Mouse (Mus musculus) G1E-ER4 (cell line): Measurements from ENCODE around the gene Gpr3. TPM values are rescaled to one million over a fixed set of nuclear protein-coding genes. Genes with fewer than 3 reads are reported as not detected.
A peak's percentile ranks its signal among the peaks of the same experiment; 100 is the strongest.

ENCODE experiments used
- GATA1 ChIP-seq: IDR thresholded peaks from one replicate; pipeline ENCODE4 v1.8.0; 2012; ENCODE audit warnings: low read length, inconsistent platforms
- polyA plus RNA-seq: library from polyadenylated mRNA; stranded (reverse); fragments of >175 nt; gene quantifications from 2 replicates; pipeline ENCODE4 v1.2.3, GENCODE M21; 2012

The Gpr3 gene
- polyA plus RNA-seq, 1 experiment = 0.03 TPM

DNA sequence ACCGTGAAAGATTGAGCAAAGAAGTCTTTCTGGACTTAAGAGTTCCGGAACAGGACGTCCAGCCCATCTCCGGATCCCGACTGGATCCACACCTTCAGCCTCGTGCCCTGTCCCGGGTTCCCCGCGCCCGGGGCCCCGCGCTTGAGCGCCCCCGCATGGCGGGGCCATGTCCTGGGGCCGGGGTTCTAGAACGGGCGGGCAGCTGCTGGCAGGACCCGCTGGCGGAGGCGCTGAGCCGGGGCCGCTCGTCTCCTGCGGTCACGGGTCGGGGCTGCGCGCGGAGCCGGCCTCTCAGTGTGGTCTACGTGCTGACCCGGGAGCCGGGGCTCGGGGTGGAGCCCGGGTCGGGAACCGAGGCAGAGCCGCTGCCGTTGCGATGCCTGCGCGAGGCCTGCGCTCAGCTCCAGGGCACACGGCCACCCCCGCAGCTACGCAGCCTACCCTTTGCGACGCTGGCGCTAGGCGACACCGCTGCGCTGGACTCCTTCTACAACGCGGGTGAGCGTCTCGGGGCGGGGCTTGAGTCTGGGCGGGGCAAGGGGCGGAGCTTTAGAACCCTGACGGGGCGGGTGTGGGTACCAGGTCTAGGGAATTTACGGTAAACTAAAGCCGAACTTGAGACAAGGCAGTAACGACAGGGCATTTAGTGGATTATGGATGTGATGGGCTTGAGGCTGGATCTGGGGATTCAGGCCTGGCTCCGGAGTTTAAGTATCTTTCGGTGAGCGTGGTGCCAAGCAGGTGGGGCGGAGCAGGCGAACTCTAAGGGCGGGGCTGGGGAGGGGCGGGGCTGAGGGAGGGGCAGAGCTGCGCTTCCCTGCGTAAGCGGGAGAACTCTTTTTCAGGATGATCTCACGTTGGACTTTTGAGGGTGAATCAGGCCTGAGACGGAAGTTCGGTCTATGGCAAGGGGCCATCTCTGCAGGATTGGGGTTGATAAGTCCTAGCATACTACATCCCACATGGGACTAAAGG is 28.9 kb upstream of the Gpr3 start:
- TF ChIP-seq GATA1 = no peak

DNA sequence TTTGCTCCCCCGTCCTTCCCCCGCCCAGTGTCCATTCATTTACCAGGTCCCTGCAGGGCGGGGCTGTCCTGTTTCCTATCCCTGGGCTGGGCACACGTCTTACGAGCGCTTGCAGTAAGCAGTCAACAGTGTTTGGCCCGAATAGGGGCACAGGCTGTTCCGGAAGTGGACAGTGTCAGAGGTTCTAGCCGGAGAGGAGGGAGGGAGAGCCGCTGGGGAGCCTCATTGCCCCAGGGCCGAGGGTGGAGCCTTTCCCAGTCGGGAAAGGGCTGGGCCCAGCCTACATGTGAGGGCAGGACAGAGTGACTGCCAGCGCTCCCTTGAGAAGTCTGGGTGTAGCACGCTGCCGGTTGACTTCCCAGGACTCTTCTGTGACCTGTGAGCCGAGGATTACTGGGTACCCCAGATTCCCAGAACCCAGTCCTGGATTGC is 28.2 kb upstream of the Gpr3 start, which contains the start of gene Map3k6:
Map3k6 (plus strand) TSS at position 329 of the 432 bp plus-strand sequence.
- TF ChIP-seq GATA1 = no peak

DNA sequence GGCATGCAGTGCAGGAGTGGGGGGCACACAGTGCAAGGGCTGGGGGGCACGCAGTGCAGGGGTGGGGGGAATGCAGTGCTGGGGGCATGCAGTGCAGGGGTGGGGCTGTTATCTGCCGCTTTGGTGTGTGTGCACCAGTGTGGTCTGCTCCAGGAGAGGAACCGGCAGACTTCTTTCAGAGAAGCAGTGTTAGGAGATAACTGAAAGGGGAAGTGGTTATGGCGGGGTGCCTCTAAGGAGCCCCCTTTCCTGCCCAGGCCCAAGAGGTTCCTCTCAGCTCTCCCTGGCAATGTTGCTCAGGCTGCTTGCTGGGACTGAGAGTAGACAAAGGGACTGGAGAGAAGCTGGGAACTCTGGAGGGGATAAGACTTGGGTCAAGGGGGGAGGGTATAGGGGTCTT is 25.6 kb upstream of the Gpr3 start:
- peak; percentile 34 for TF ChIP-seq GATA1

DNA sequence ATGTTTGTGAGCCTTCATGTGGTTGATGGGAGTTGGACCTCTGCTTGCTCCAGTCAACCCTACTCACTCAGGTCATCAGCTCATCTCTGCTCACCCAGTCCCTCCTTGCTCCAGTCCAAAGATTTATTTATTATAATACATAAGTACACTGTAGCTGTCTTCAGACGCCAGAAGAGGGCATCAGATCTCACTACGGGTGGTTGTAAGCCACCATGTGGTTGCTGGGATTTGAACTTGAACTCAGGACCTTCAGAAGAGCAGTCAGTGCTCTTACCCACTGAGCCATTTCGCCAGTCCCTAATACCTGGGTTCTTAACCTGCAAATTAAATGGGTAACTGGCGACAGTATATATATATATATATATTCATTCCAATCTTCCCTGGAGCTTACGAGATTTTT is 23.1 kb upstream of the Gpr3 start:
- TF ChIP-seq GATA1 = no peak

DNA sequence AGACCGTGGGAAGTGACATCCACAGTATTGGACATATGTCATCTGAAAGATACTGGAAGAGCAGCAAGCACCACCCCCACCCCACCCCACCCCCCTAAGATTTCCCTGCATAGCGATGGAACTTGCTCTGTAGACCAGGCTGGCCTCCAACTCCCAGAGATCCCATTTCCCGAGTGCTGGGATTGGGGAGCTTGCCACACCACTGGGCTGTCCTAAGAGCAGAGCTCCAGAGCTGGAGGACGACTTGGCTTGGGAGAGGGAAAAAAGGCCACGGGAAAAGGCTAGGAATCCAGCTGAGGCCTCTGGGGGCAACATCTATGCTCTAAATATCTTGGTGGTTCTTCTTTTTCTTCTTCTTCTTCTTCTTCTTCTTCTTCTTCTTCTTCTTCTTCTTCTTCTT is 22.4 kb upstream of the Gpr3 start:
- TF ChIP-seq GATA1 = no peak

DNA sequence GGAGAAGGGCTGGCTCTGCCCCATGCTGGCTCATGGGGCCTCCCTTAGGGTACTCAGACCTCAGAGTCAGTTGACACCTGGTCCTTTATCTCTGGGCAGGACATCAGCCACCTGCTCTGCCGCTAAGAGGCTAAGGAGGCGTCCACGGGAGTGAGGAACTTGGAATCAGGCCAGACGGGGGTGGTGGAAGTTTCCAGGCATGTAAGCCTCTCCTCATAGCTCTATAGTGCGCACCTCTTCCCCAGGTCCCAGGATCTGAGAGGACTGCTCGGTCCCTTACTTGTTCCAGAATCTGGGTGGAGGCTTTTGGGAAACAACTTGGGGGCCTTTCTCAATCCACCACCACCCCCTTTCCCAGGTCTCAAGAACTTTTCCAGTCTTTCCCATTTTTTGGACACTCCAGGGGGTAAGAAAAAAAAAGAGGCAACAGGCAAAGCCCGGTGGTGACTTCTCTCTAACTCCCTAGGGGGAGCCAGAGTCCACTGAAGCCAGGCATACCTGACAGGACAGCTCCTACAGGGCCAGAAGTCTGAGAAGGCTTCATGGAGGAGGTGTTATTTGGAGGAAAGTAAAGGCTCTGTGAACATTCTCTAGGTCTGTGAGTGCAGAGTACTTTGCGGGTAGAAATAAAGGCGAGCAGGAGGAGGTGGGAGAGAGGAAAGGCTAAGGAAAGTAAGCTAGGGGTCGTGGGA is 21.1 kb upstream of the Gpr3 start:
- TF ChIP-seq GATA1 = no peak

DNA sequence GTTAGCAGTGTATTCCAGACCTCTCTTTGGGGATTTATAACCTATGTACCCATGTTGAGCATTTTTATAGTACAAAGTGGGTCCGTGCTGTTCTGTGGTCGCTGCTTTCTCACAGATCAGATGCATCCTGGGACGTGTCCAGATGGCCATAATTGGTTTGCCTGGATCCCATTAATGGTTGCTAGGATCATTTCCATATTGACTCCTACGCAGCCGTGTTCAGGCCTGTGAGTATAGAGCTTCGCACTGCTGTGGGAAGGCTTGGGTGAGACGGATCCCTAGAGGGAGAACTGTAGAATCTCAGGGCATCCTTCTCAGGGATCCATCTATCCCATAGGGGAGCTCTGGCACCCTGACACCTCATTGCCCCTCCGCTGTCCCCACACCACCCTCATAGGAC is 17.2 kb upstream of the Gpr3 start:
- no peak for TF ChIP-seq GATA1

DNA sequence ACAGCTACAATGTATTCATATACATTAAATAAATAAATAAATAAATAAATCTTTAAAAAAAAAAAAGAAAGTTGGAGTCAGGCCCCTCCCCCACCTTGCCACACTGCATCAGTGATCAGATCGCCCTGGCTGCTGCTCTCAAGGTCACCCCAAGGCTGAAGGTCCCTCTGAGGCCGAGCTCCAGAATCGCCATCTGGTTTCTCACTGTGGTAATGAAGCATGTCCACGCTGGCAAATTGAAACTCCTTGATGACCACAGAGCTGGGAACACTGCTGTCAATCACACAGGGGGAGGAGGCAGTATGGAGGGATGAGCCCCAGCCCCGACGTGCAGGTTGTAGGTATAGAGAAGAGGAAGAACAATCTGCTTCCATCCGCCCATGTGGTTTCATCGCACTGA is 15.3 kb upstream of the Gpr3 start:
- TF ChIP-seq GATA1 = no peak

DNA sequence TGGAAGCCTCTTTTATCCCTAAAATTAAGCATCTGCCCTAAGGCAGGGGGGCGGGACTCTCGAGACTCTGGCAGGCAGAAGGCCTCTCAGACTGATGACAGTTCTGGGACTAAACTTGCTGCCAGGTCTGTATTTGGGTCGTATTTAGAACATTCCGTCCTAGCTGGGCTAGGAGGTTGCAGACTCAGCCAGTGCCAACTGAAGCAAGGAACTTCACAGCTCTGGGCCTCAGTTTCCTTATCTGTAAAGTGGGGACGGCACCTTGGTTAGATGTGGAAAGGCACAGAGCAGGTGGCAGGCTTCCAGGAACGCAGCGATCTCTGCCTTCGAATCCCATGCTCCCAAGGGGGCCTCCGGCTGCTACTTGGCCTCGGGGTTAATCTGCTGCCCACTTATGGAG is 13.7 kb upstream of the Gpr3 start:
- no peak for TF ChIP-seq GATA1

DNA sequence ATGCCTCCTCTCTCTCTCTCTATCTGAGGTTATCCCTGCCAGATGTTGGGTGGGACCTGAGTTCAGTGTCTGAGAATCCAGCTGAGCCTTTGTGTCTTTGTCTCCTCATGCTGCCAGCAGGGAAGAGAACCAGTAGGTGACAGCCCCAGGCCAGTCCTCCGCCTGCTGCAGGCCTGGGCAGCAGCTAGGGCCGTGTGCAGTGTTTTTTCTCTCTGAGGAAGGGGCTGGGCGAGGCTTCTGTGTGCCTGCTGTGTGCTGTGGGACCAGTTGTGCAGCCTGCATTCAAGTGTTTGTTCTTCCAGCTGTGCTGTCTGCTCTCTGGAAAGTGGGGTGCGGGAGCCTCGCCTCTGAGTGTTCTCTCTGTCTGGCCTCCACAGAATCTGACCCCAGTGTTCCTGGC is 11.5 kb upstream of the Gpr3 start:
- TF ChIP-seq GATA1 = no peak

DNA sequence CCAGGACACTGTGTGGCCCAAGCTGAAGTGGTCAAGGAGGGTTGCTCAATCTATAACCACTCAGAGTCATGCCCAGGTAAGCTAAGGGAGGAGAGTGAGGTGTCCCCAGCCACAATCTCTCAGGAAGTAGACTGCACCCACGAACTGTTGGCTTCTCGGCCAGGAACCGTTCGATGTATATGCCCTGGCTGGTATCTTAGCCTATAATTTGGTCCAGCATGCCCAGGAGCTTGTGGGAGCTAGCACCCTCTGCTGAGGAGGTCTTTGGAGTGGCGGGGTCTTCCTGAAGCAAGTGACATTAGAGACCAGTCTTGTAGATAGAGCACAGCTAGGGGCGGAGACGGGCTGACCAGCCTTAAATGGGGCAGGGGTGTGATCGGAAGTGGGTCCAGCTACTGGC is 9.4 kb upstream of the Gpr3 start:
- no peak for TF ChIP-seq GATA1

DNA sequence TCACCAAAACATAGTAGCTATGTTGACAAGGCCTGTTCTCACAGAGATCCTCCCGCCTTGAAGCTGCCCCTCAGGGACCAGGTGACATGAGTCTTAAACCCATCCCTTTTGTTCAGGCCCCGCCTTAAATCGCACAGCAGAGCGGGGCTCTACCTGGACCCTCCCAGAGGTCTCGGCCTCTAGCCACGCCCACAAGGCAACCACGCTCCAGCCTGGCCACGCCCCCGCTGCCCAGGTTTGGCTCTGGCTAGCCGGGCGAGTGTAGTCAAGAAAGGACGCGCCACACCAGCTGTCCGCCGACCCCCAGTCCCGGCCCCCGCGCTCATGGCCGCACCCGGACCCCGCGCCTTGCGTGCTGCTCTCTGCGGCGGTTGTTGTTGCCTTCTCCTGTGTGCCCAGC is 8.3 kb upstream of the Gpr3 start:
- no peak for TF ChIP-seq GATA1

DNA sequence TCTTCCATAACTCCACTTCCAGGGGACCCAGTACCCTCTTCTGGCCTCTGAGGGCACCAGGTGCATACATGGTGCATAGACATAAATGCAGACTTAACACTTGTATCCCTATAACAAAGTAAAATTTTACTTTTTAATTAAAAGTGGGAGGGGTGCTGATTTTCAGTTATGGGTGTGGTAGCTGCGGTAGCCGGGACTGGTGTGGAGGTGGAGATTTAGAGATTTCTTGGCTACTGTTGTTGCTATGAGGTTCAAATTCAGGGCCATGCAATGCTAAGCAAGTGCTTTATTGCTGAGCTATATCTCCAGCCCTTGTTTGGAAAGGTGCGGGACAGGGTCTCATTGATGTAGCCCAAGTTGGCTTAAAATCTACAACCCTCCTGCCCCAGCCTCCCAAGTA is 6.4 kb upstream of the Gpr3 start:
- TF ChIP-seq GATA1 = no peak

DNA sequence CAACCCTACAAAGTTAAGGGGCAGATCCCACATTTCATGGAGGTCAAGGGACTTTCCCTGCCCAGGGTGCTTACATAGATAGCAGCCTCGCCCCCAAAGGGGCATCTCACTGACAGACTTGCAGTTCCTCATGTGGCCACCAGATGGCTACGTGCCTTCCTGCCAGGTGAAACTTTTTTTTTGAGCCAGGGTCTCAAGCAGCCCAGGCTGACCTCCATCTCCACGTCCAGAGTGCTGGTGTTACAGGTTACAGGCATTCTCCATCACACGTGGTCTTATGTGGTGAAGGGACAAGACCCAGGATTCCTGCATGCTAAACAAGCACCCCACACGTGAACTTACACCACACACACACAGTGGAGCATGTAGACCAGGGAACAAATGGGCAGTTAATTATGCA is 5.3 kb upstream of the Gpr3 start:
- no peak for TF ChIP-seq GATA1

DNA sequence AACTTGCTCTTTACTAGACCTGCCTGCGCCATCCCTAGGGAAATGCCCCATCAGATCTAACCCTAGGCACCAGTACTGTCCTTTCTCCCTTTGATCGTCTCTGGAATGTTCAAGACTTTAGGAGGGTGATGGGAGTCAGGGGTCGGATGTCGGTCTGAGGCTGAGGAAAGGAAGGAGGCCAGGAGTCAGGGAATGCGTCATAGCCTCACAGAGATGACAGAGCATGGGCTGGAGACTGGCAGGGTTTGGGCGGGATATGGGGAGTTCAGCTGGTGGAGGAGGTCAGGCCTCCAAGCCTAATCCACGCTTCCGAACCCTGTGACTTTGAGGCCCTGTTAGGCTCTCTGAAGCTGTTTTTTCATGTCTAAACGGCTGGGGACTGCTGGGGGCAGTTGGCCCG is 1.3 kb upstream of the Gpr3 start:
- no peak for TF ChIP-seq GATA1

DNA sequence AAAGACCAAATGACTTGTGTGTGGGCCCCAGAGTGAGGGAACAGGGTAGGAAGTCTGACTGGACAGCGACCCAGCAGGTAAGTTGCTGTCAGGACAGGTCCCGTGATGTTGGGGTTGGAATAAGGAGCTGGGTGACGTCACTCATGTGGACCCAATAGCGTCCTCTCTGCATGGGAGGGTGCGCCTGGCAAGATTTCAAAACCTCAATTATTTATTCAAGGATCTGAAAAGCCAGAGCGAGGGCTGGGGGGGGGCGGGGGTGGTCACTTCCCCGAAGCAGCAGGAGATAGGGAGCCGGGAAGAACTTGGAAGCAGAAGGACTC is 893 bp upstream of the Gpr3 start:
- no peak for TF ChIP-seq GATA1

DNA sequence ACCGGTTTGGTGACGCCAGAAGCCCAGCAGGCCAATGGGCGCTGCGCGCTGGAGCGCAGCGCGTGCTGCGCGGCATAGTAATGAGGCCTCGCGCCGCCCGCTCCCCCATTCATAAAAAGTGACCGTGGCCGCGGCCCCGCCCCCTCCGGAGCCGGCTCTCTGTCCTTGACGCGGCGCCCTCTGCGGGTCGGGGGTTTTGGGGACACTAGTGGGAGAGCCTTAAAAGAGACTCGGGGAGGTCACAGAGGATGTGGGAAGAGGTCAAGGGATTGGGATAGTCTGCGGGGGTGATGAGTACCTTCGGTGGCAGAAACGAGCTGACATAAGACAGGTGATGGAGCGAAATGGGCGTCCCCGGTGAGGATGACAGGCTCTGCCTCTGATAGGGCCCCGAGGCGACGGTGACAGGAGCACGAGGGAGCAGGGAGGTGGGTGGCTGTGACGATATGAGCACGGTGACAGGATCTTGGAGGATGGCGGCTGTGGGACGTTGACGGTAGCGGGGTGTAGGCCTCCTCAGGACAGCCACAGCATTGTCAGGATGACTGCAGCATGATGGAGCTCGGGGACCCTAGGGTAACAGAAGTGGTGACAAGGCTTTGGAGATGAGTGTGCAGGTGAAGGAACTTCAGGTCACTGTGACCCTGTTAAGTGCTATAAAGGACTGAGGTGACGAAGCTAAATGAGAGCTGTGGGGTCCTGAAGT is 379 bp upstream of the Gpr3 start:
- no peak for TF ChIP-seq GATA1
